17 mouse cellular contexts compared by ENCODE assay signal in genomic region chr3:149623851-149624532, GRCm38 (mm10).
DNase-seq lines count a peak whose midpoint lies in the region; ATAC-seq lines count a peak whose summit lies in the region.
"Had no signal": no experiment of that assay in that cellular context is flagged by ENCODE, and none has a peak within 500 bp of the region (broad histone marks: within the 10 kb centered on the region; RNA-seq: fewer than 3 reads in every experiment).

No protein-coding gene starts in this region.

- no peaks in the 10 kb centered on the region for H3K36me3 ChIP-seq in splenic B cell, adult 2 months (ENCODE audit: control insufficient read depth, insufficient read depth, low read length, poor library complexity, severe bottlenecking)
- H3K36me3 ChIP-seq: forebrain, embryonic 10.5 days; heart, embryonic 10.5 days; midbrain, embryonic 15.5 days had no signal

- ATAC-seq in activated CD4-positive, CD25-positive, alpha-beta regulatory T cell, adult 4 months, result peak; percentile 36
- no peak for ATAC-seq in erythroblast, adult 5-6 weeks (replicated peaks; ENCODE audit: low FRiP score, poor library complexity, severe bottlenecking)
- ATAC-seq: hindbrain, embryonic 16.5 days; midbrain, embryonic 15.5 days had no signal

- H3K27me3 ChIP-seq in splenic B cell, adult 2 months (ENCODE audit: control insufficient read depth, insufficient read depth, low read length, poor library complexity, severe bottlenecking), result no peaks in the 10 kb centered on the region
- H3K27me3 ChIP-seq: midbrain, embryonic 15.5 days had no signal

- peak; percentile 34 for DNase-seq in thymus, postnatal 0 days (ENCODE audit: low spot score)
- DNase-seq in thymus, postnatal 10 days (ENCODE audit: low spot score in 2 of 2), result no peak
- DNase-seq in induced T-regulatory cell, adult 2 months (ENCODE audit: low read depth), result peak; percentile 7
- DNase-seq in splenic B cell, adult 2 months (ENCODE audit: low read depth, low spot score), result peak; percentile 77
- no peak for DNase-seq in ovary, postnatal 10 days (ENCODE audit: low spot score)
- DNase-seq in kidney, postnatal 10 days, result no peak
- DNase-seq: cerebellum, adult 8-10 months; gastrocnemius, postnatal 25 days; heart, postnatal 10 days; kidney, adult 2 months; kidney, postnatal 4 days had no signal

Comparison
In these comparisons a context has a peak if more than half of its experiments do, and no peak if none do; other contexts are left out.
1. DNase-seq: peak in thymus, postnatal 0 days (single experiment), induced T-regulatory cell, adult 2 months (single experiment) and splenic B cell, adult 2 months (single experiment); none in thymus, postnatal 10 days (0 of 2), ovary, postnatal 10 days (single experiment) and kidney, postnatal 10 days (single experiment).